Mouse (Mus musculus) hindbrain, embryonic 16.5 days (tissue): ENCODE results near the gene Cpa2. TPM values are rescaled to one million over a fixed set of nuclear protein-coding genes. Genes with fewer than 3 reads are reported as not detected.

Experiments used
- ATAC-seq: fragments of 200-750 bp; cut with Nextera tagmentation; 2 replicates; pipeline ENCODE4 v1.8.0; 2017; ENCODE audit warnings: moderate TSS enrichment, moderate library complexity
- H3K27ac ChIP-seq: fragments of 300-500 bp; sonication (generic); 2 replicates; pipeline ENCODE4 v1.5.1; 2014; ENCODE audit warnings: low read depth, mild to moderate bottlenecking, control low read depth, low read length, moderate library complexity
- H3K27me3 ChIP-seq: fragments of 300-500 bp; sonication (generic); replicated peaks from 2 replicates; pipeline ENCODE4 v1.6.1; 2014; ENCODE audit warnings: low read length; ENCODE audit not compliant: control insufficient read depth, insufficient read depth
- H3K36me3 ChIP-seq: fragments of 300-500 bp; sonication (generic); 2 replicates; pipeline ENCODE4 v1.6.1; 2014; ENCODE audit warnings: mild to moderate bottlenecking, low read length, moderate library complexity, mixed read lengths; ENCODE audit not compliant: control insufficient read depth, insufficient read depth
- H3K4me1 ChIP-seq: fragments of 300-500 bp; sonication (generic); 2 replicates; pipeline ENCODE4 v1.6.1; 2014; ENCODE audit warnings: low read depth, low read length; ENCODE audit not compliant: control insufficient read depth, insufficient read depth
- H3K4me2 ChIP-seq: fragments of 300-500 bp; sonication (generic); 2 replicates; pipeline ENCODE4 v1.6.1; 2014; ENCODE audit warnings: mild to moderate bottlenecking, low read length, control low read depth, moderate library complexity
- H3K4me3 ChIP-seq: fragments of 300-500 bp; sonication (generic); 2 replicates; pipeline ENCODE4 v1.5.1; 2014; ENCODE audit warnings: mild to moderate bottlenecking, low read length, control low read depth, moderate library complexity
- H3K9ac ChIP-seq: fragments of 300-500 bp; sonication (generic); 2 replicates; pipeline ENCODE4 v1.6.1; 2014; ENCODE audit warnings: low read depth, mild to moderate bottlenecking, control low read depth, low read length, moderate library complexity
- H3K9me3 ChIP-seq: fragments of 300-500 bp; sonication (generic); 2 replicates; pipeline ENCODE4 v1.6.1; 2014; ENCODE audit warnings: mild to moderate bottlenecking, low read length, moderate library complexity; ENCODE audit not compliant: control insufficient read depth
- WGBS: fragments of 180-500 bp; shearing (Covaris S2); extraction: QIAGEN DNeasy Blood & Tissue Kit; methylation state at CpG from one replicate; pipeline ENCODE4 v1.1.7; 2014; 5-methylcytosine and 5-hydroxymethylcytosine counted together
- polyA plus RNA-seq: library from polyadenylated mRNA; unstranded; fragments of >200 nt; fragmentation: Nextera tagmentation; extraction: Ambion mirVana; gene quantifications from 2 replicates; pipeline ENCODE4 v1.2.1, GENCODE M21; 2015

Cpa2 gene
- polyA plus RNA-seq, 1 experiment from 2014 or later = 9.7 TPM

- Histone ChIP-seq H3K4me1 (no peaks in the 10 kb centered on the region), H3K9me3 (no peaks in the 10 kb centered on the region), H3K36me3 (no peaks in the 10 kb centered on the region), H3K9ac (no peak overlapping the region), H3K27ac (no peak overlapping the region), H3K27me3 (no peaks in the 10 kb centered on the region), H3K4me2 (no peak overlapping the region), H3K4me3 (no peak overlapping the region)
- WGBS = 95% methylated on average over 4 of the region's 4 CpGs
- no peak for ATAC-seq
Measured at GRCm38 (mm10) chr6:30605111-30605510, 63.7 kb downstream of the Cpa2 start.

- Histone ChIP-seq H3K27me3 (no peaks in the 10 kb centered on the region), H3K4me1 (no peaks in the 10 kb centered on the region), H3K9ac (no peak overlapping the region), H3K4me3 (no peak overlapping the region), H3K9me3 (no peaks in the 10 kb centered on the region), H3K4me2 (no peak overlapping the region), H3K36me3 (no peaks in the 10 kb centered on the region), H3K27ac (no peak overlapping the region)
- no peak for ATAC-seq
- 90% methylated on average over 5 of the region's 5 CpGs for WGBS
Measured at GRCm38 (mm10) chr6:30605672-30606071, 64.3 kb downstream of the Cpa2 start.

- Histone ChIP-seq H3K4me3 (no peak within 1 kb of the TSS), H3K4me1 (no peaks in the 10 kb centered on the region)
- ATAC-seq = no peak
Measured at GRCm38 (mm10) chr6:30610710-30611109, 69.3 kb downstream of the Cpa2 start, which contains the start of gene Cpa5. Gene Cpa5, plus strand, starts transcription at chr6:30611010.

DNA sequence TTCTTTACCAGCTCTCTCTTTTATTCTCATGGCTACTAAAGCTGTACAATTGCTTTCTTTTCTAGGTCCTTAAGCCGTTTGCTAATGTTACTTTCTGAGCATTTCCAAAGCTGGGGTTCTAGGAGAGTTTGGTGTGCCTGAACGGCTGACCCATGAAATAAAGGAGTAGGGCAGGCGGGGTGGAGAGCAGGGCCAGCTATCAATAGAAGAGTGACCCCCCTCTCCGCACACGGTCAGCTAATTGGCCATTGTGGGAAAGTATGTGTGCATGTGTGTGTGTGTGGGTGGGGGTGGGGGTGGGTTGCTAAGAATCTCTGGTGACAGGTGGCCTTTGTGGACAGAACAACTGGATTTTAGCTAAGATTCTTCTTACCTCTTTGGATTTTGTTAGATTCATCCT lies 69.8 kb downstream of the Cpa2 start:
- Histone ChIP-seq H3K4me1 (peaks cover 4% of the 10 kb centered on the region; the same call in 1 of the 2 replicates), H3K36me3 (no peaks in the 10 kb centered on the region), H3K4me2 (no peak overlapping the region), H3K27ac (no peak overlapping the region), H3K9ac (no peak overlapping the region), H3K27me3 (0 out of 2 replicates have a peak, but pooled peaks cover 2% of the 10 kb centered on the region), H3K9me3 (no peaks in the 10 kb centered on the region), H3K4me3 (no peak overlapping the region)
- no peak for ATAC-seq
- WGBS = 28% methylated on average over 5 of the region's 5 CpGs

More at GRCm38 (mm10) chr6:30610710-30611109, 69.3 kb downstream of the Cpa2 start, which contains the start of gene Cpa5:
- H3K36me3 ChIP-seq = no peaks in the 10 kb centered on the region
- no peak within 1 kb of the TSS for H3K4me2 ChIP-seq
- WGBS = 84% methylated on average over 7 of the region's 7 CpGs
- H3K27me3 ChIP-seq = 0 out of 2 replicates have a peak, but pooled peaks cover 2% of the 10 kb centered on the region
- no peaks in the 10 kb centered on the region for H3K9me3 ChIP-seq
- H3K9ac ChIP-seq = no peak within 1 kb of the TSS
- no peak within 1 kb of the TSS for H3K27ac ChIP-seq

Other genes starting within 250 kb of the Cpa2 start
- 53.1 and 55.6 TPM in 2 replicates for gene Ube2h, start 237.0 kb upstream of the Cpa2 start, polyA plus RNA-seq
- gene Zc3hc1, start 150.6 kb upstream of the Cpa2 start, polyA plus RNA-seq = 65.5 and 68.2 TPM in 2 replicates
- 27.8 and 34.9 TPM in 2 replicates for gene Klhdc10, start 139.7 kb upstream of the Cpa2 start, polyA plus RNA-seq
- gene Tmem209, start 31.8 kb upstream of the Cpa2 start, polyA plus RNA-seq = 25.6 and 31.4 TPM in 2 replicates
- 0.15 and 0.19 TPM in 2 replicates for gene Ssmem1, start 31.7 kb upstream of the Cpa2 start, polyA plus RNA-seq
- gene Cpa4, start 26.8 kb downstream of the Cpa2 start, polyA plus RNA-seq = 0.84 and 0.85 TPM in 2 replicates
- gene Cpa5, start 69.4 kb downstream of the Cpa2 start, polyA plus RNA-seq = 0.09 and 0.12 TPM in 2 replicates
- 0.85 and 0.90 TPM in 2 replicates for gene Cpa1, start 97.6 kb downstream of the Cpa2 start, polyA plus RNA-seq
- gene Cep41, start 152.2 kb downstream of the Cpa2 start, polyA plus RNA-seq = 10.4 and 14.1 TPM in 2 replicates
- 303 and 331 TPM in 2 replicates for gene Mest, start 182.0 kb downstream of the Cpa2 start, polyA plus RNA-seq